Mouse (Mus musculus) hindbrain, embryonic 11.5 days (tissue): ENCODE measurements around the gene Ggt1. TPM values are rescaled to one million over a fixed set of nuclear protein-coding genes. Genes with fewer than 3 reads are reported as not detected.
"Not testable (repeated sequence)": the region's sequence is repeated elsewhere in the genome, so short reads cannot be mapped to it uniquely, and the experiment has no call there.

ENCODE experiments used
- ATAC-seq: fragments of 200-750 bp; cut with Nextera tagmentation; 2 replicates; pipeline ENCODE4 v1.8.0; 2017; ENCODE audit warnings: mild to moderate bottlenecking, moderate TSS enrichment, moderate library complexity; ENCODE audit not compliant: low FRiP score
- DNase-seq: peaks from one replicate; pipeline ENCODE4 v3.0.0-alpha.2; 2015; ENCODE audit warnings: low spot score
- H3K27ac ChIP-seq: fragments of 300-500 bp; sonication (generic); 2 replicates; pipeline ENCODE4 v1.5.1; 2014; ENCODE audit warnings: mild to moderate bottlenecking, low read depth, low read length
- H3K27me3 ChIP-seq: fragments of 300-500 bp; sonication (generic); 2 replicates; pipeline ENCODE4 v1.6.1; 2014; ENCODE audit warnings: mild to moderate bottlenecking, low read length, moderate library complexity, mixed read lengths; ENCODE audit not compliant: control insufficient read depth, insufficient read depth
- H3K36me3 ChIP-seq: fragments of 300-500 bp; sonication (generic); 2 replicates; pipeline ENCODE4 v1.6.1; 2014; ENCODE audit warnings: mild to moderate bottlenecking, low read length, moderate library complexity, mixed read lengths; ENCODE audit not compliant: control insufficient read depth, insufficient read depth
- H3K4me1 ChIP-seq: fragments of 300-500 bp; sonication (generic); replicated peaks from 2 replicates; pipeline ENCODE4 v1.6.1; 2014; ENCODE audit warnings: low read length, mixed read lengths; ENCODE audit not compliant: control insufficient read depth, insufficient read depth
- H3K4me2 ChIP-seq: fragments of 300-500 bp; sonication (generic); replicated peaks from 2 replicates; pipeline ENCODE4 v1.6.1; 2014; ENCODE audit warnings: mild to moderate bottlenecking, low read depth, low read length
- H3K4me3 ChIP-seq: fragments of 300-500 bp; sonication (generic); 2 replicates; pipeline ENCODE4 v1.5.1; 2014; ENCODE audit warnings: low read depth, low read length
- H3K9ac ChIP-seq: fragments of 300-500 bp; sonication (generic); 2 replicates; pipeline ENCODE4 v1.6.1; 2014; ENCODE audit warnings: low read depth, low read length
- H3K9me3 ChIP-seq: fragments of 300-500 bp; sonication (generic); 2 replicates; pipeline ENCODE4 v1.6.1; 2016; ENCODE audit warnings: low read length; ENCODE audit not compliant: control insufficient read depth
- WGBS: fragments of 180-500 bp; shearing (Covaris S2); extraction: QIAGEN DNeasy Blood & Tissue Kit; methylation state at CpG from one replicate; pipeline ENCODE4 v1.1.7; 2014; 5-methylcytosine and 5-hydroxymethylcytosine counted together
- polyA plus RNA-seq: library from polyadenylated mRNA; unstranded; fragments of >200 nt; fragmentation: Nextera tagmentation; extraction: Ambion mirVana; gene quantifications from 2 replicates; pipeline ENCODE4 v1.2.1, GENCODE M21; 2014

The Ggt1 gene
- polyA plus RNA-seq, 1 experiment from 2014 or later = 2.2 TPM

GRCm38 (mm10) chr10:75517073-75517757 lies 44.2 kb upstream of the Ggt1 start, which contains the start of gene Snrpd3:
Snrpd3 (plus strand) TSS chr10:75517551.
- Histone ChIP-seq H3K9me3 (no peaks in the 10 kb centered on the region), H3K36me3 (no peaks in the 10 kb centered on the region), H3K4me3 (peak within 1 kb of the TSS; percentile 80), H3K9ac (peak within 1 kb of the TSS; percentile 97), H3K4me1 (no peaks in the 10 kb centered on the region; the same call in 1 of the 2 replicates), H3K27ac (peak within 1 kb of the TSS; percentile 94), H3K27me3 (no peaks in the 10 kb centered on the region), H3K4me2 (peak within 1 kb of the TSS; percentile 84)
- ATAC-seq (peak; percentile 98), DNase-seq (peak; percentile 95)
- WGBS = 1% methylated on average over 44 of the region's 52 CpGs

- Histone ChIP-seq H3K27ac (peak within 1 kb of the TSS; percentile 94), H3K4me2 (peak within 1 kb of the TSS; percentile 84), H3K27me3 (no peaks in the 10 kb centered on the region), H3K4me1 (no peaks in the 10 kb centered on the region; the same call in 1 of the 2 replicates), H3K9ac (peak within 1 kb of the TSS; percentile 97), H3K9me3 (no peaks in the 10 kb centered on the region), H3K36me3 (no peaks in the 10 kb centered on the region), H3K4me3 (peak within 1 kb of the TSS; percentile 80)
- ATAC-seq (peak; percentile 90), DNase-seq (peak; percentile 97)
- under 1% methylated on average over 20 of the region's 20 CpGs for WGBS
These were observed 43.7 kb upstream of the Ggt1 start, which contains the start of gene Gucd1 for GRCm38 (mm10) chr10:75517758-75518143. Gucd1 (minus strand) TSS chr10:75517972.

- no peak overlapping the region for H3K27ac ChIP-seq
- WGBS = 92% methylated on average over 5 of the region's 5 CpGs
- H3K4me2 ChIP-seq = no peak overlapping the region
- no peaks in the 10 kb centered on the region for H3K27me3 ChIP-seq
- no peak for DNase-seq
- no peaks in the 10 kb centered on the region; the same call in 1 of the 2 replicates for H3K4me1 ChIP-seq
- no peak overlapping the region for H3K4me3 ChIP-seq
- no peaks in the 10 kb centered on the region for H3K9me3 ChIP-seq
- H3K9ac ChIP-seq = no peak overlapping the region
- ATAC-seq = no peak
- no peaks in the 10 kb centered on the region for H3K36me3 ChIP-seq
These were observed 40.8 kb upstream of the Ggt1 start for GRCm38 (mm10) chr10:75520581-75520980.

- ATAC-seq (no peak), DNase-seq (no peak)
- Histone ChIP-seq H3K4me2 (no peak overlapping the region), H3K36me3 (peaks cover 3% of the 10 kb centered on the region; the same call in 1 of the 2 replicates), H3K4me3 (no peak overlapping the region), H3K4me1 (no peaks in the 10 kb centered on the region; the same call in 1 of the 2 replicates), H3K9ac (no peak overlapping the region), H3K9me3 (no peaks in the 10 kb centered on the region), H3K27me3 (no peaks in the 10 kb centered on the region), H3K27ac (no peak overlapping the region)
- WGBS = 92% methylated on average over 4 of the region's 4 CpGs
These were observed 39.8 kb upstream of the Ggt1 start for GRCm38 (mm10) chr10:75521643-75522042.

- H3K27me3 ChIP-seq, DNase-seq, H3K4me3 ChIP-seq, H3K27ac ChIP-seq, H3K9me3 ChIP-seq, H3K9ac ChIP-seq, ATAC-seq, H3K36me3 ChIP-seq, H3K4me1 ChIP-seq, H3K4me2 ChIP-seq: not testable (repeated sequence)
- whole genome bisulfite sequencing = 94% methylated on average over 9 of the region's 9 CpGs
These were observed 36.0 kb upstream of the Ggt1 start for GRCm38 (mm10) chr10:75525450-75525849.

- Histone ChIP-seq H3K9me3 (no peaks in the 10 kb centered on the region), H3K27ac (no peak overlapping the region), H3K4me3 (no peak overlapping the region), H3K36me3 (peaks cover 6% of the 10 kb centered on the region; the same call in 1 of the 2 replicates), H3K9ac (no peak overlapping the region), H3K4me2 (no peak overlapping the region), H3K4me1 (no peaks in the 10 kb centered on the region), H3K27me3 (no peaks in the 10 kb centered on the region)
- DNase-seq (no peak), ATAC-seq (no peak)
- WGBS = 96% methylated on average over 2 of the region's 2 CpGs
These were observed 31.1 kb upstream of the Ggt1 start for GRCm38 (mm10) chr10:75530322-75530721.

- no peak overlapping the region for H3K4me2 ChIP-seq
- no peak overlapping the region for H3K4me3 ChIP-seq
- no peak overlapping the region for H3K9ac ChIP-seq
- ATAC-seq = no peak
- H3K4me1 ChIP-seq = no peaks in the 10 kb centered on the region
- 94% methylated on average over 9 of the region's 9 CpGs for WGBS
- DNase-seq = no peak
- H3K27me3 ChIP-seq = no peaks in the 10 kb centered on the region
- H3K27ac ChIP-seq = no peak overlapping the region
- no peaks in the 10 kb centered on the region for H3K9me3 ChIP-seq
- H3K36me3 ChIP-seq = 0 out of 2 replicates have a peak, but pooled peaks cover 3% of the 10 kb centered on the region
These were observed 29.8 kb upstream of the Ggt1 start for GRCm38 (mm10) chr10:75531532-75532090.

GRCm38 (mm10) chr10:75534216-75534615 lies 27.2 kb upstream of the Ggt1 start:
- no peak overlapping the region for H3K4me3 ChIP-seq
- DNase-seq (no peak), ATAC-seq (no peak)
- no peak overlapping the region for H3K9ac ChIP-seq
- H3K36me3 ChIP-seq = 0 out of 2 replicates have a peak, but pooled peaks cover 3% of the 10 kb centered on the region
- no peaks in the 10 kb centered on the region for H3K4me1 ChIP-seq
- H3K27ac ChIP-seq = no peak overlapping the region
- H3K9me3 ChIP-seq = no peaks in the 10 kb centered on the region
- no peak overlapping the region for H3K4me2 ChIP-seq
- 89% methylated on average over 8 of the region's 8 CpGs for WGBS
- H3K27me3 ChIP-seq = no peaks in the 10 kb centered on the region

GRCm38 (mm10) chr10:75534934-75535333 lies 26.5 kb upstream of the Ggt1 start:
- no peaks in the 10 kb centered on the region for H3K9me3 ChIP-seq
- 0 out of 2 replicates have a peak, but pooled peaks cover 3% of the 10 kb centered on the region for H3K36me3 ChIP-seq
- no peak for ATAC-seq
- H3K27ac ChIP-seq = no peak overlapping the region
- no peak overlapping the region for H3K4me3 ChIP-seq
- DNase-seq = no peak
- 89% methylated on average over 8 of the region's 8 CpGs for WGBS
- H3K9ac ChIP-seq = no peak overlapping the region
- H3K27me3 ChIP-seq = no peaks in the 10 kb centered on the region
- no peaks in the 10 kb centered on the region for H3K4me1 ChIP-seq
- H3K4me2 ChIP-seq = no peak overlapping the region
